Mouse (Mus musculus) retina, postnatal 1 day (tissue): ENCODE results near the gene Tymp.

Source experiments
- DNase-seq: peaks from one replicate; pipeline ENCODE4 v3.0.0-alpha.2; 2012

The Tymp gene

GRCm38 (mm10) chr15:89322670-89323522 lies 53.9 kb downstream of the Tymp start, which contains the start of gene Adm2:
TSS of gene Adm2 (plus strand) at chr15:89322720.
- DNase-seq, result peak; percentile 32
